Mouse (Mus musculus): ENCODE data around the gene Ocel1. TPM values are rescaled to one million over a fixed set of nuclear protein-coding genes. Genes with fewer than 3 reads are reported as not detected.

The Ocel1 gene
- polyA plus RNA-seq, 1 experiment = 8.3 TPM

DNA sequence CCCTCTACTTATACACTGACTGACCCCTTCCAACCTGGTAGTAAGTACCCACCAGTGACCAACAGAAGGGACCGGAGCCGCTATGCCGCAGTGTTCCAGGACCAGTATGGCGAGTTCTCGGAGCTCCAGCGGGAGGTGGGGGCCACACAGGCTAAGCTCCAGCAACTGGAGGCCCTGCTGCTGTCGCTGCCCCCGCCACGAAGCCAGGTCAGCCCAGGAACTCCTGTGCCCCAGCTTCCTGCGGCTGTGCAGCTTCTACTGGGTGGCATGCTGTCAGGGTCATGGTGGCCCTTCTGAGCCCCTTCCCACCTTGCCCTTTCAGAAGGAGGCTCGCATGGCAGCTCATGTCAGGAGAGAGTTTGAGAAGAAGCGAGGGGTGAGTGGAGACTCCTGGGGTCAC, 1.3 kb downstream of the Ocel1 start:
- Histone ChIP-seq H3K27ac (replicated peaks; ENCODE audit: low read depth, low read length) (no peak overlapping the region), H3K4me1 (ENCODE audit: control insufficient read depth, insufficient read depth, insufficient read length, low read length) (peaks cover 8% of the 10 kb centered on the region; the same call in 1 of the 2 replicates), H3K4me3 (ENCODE audit: insufficient read depth, low read depth, low read length) (no peak overlapping the region)

DNA sequence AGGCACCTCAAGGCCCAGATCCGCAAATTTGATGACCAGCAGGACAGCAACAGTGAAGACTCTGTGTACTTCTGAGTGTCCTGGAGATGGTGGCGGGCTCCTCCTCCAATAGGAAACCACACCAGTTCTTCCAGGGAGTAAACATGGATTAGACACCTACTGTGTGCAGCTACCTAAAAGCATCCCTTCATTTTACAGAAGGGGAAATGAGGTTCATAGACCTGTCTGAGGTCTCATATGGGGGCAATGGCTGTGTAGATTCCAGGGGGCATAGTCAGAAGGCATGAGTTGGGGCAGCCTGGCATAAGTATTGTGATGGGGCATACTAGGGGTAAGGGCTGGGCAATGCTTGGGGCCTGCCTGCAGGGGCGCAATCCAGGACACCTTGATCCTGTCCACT, 1.9 kb downstream of the Ocel1 start:
- Histone ChIP-seq H3K27ac (replicated peaks; ENCODE audit: low read depth, low read length) (no peak overlapping the region), H3K4me3 (ENCODE audit: insufficient read depth, low read depth, low read length) (no peak overlapping the region), H3K4me1 (ENCODE audit: control insufficient read depth, insufficient read depth, insufficient read length, low read length) (peaks cover 6% of the 10 kb centered on the region; the same call in 1 of the 2 replicates)

DNA sequence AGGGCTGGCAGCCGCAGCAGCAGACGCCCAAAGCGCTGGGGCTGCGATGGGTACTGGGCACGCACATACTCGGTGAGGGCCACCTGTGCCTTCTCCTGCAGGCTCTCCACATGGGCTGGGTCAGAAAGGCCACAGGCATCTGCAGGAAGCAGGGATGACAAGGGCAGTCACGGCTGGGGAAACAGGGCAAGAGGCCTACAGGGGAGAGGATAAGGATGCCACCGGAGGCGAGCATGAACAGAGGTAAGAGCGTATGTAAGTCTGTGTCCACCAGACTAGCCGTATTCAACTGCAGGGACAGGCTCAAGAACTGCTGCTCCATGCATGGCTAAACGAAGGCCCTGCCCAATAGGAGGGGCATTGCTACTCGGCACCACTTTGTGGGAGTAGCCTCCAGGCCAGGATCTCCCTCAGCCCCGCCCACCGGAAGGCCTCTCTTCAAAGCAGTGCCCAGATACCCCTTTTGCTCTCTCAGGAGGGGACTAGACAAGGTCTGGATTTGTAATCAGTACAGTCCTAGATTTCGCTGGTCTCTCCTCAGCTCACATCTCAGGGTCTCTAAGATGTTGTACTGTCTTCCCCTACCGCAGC, 3.6 kb downstream of the Ocel1 start:
- H3K27ac ChIP-seq (replicated peaks; ENCODE audit: low read depth, low read length) = no peak overlapping the region
- H3K4me3 ChIP-seq (ENCODE audit: insufficient read depth, low read depth, low read length) = no peak overlapping the region

DNA sequence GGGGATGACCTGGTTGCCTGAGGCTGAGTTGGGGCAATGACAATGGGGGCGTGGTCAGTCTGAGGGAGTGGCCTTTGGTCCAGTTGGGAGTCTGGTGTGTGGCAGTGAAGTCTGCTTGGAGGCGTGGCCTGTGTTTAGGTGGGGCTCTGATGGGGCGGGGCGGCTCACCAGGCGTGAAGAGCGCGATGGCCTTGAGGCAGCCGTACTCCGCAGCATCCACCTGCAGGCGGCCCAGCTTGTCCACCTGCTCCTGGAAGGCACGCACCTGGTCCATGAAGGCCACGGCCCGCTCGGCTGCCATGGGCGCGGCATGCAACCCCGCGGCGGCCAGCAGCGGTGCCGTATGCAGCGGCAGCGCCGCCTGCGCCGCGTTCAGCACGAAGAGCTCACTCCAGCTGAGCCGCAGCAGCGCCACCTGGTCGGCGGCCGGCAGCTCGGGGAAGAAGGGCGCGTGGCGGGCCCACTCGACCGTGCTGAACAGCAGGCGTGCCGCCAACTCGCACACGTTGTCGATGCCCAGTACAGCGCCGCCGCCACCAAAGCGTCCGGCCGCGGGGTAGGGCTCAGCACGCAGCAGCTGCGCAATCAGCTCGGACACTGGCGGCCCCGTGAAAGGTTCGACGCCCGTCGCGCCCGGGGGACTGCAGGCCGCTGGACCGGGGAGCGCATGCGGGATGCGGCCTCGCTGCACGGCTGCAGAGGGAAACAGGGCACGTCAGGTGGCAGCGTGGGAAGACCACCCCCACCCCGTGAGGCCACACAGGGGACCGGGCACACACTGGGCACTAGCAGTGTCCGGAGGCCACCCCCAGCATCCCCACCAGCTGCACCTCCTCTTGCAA, 4.7 kb downstream of the Ocel1 start:
- Histone ChIP-seq H3K4me3 (ENCODE audit: insufficient read depth, low read depth, low read length) (peak overlapping the region; percentile 15; the same call in 1 of the 2 replicates), H3K4me1 (ENCODE audit: control insufficient read depth, insufficient read depth, insufficient read length, low read length) (peaks cover 20% of the 10 kb centered on the region), H3K27ac (replicated peaks; ENCODE audit: low read depth, low read length) (no peak overlapping the region)

More for the DNA sequence above, 3.6 kb downstream of the Ocel1 start:
- peaks cover 17% of the 10 kb centered on the region for H3K4me1 ChIP-seq (ENCODE audit: control insufficient read depth, insufficient read depth, insufficient read length, low read length)

DNA sequence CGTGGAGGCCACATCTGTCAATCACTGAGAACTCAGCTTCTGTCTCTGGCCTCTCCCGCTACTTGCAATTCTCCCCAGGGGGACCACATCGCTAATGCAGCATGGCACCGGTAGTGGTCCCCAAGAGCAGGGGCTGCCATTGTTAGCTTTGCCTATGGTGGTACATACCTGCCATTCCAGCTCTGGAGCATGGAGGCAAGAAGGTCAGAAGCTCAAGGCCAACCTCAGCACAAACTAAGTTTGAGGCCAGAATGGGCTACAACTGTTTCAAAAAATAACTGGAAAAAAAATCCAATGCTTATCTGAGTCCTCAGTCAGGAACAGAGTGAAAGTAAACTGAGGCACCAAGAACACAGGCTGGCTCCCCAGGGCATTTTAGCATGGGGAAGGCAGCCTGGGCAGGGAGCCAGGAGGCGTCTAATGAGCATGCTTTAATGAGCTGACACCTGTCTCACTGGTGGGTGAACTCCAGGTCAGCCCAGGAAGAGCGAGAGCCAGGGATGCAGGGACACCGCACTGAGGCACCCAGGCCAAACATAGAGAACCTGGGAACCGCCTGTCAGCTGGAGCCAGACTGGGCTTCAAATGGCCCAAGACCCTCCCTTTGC, 5.4 kb downstream of the Ocel1 start:
- Histone ChIP-seq H3K4me1 (ENCODE audit: control insufficient read depth, insufficient read depth, insufficient read length, low read length) (peaks cover 20% of the 10 kb centered on the region), H3K4me3 (ENCODE audit: insufficient read depth, low read depth, low read length) (no peak overlapping the region; the same call in 1 of the 2 replicates), H3K27ac (replicated peaks; ENCODE audit: low read depth, low read length) (no peak overlapping the region)

DNA sequence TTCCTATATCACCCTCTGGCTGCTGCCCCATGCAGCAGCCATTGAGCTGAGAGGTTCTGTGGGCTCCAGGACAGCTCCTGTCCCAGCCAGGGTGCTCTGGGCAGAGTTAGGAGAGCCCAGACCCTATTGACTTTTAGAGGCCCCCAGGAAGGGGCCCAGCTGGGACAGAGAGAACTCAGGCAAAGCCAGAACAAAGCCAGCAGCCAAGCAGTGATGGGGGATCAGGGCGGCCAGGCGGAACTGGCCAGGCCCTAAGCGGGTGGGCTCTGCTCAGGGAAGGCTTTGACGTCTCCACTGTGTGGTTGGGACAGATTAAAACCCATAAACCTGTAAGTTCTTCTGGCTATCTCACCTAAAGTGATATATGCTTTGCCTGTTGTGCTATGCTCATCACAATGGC, 7.9 kb downstream of the Ocel1 start:
- peak overlapping the region; percentile 93; the same call in 1 of the 2 replicates for H3K4me3 ChIP-seq (ENCODE audit: insufficient read depth, low read depth, low read length)

DNA sequence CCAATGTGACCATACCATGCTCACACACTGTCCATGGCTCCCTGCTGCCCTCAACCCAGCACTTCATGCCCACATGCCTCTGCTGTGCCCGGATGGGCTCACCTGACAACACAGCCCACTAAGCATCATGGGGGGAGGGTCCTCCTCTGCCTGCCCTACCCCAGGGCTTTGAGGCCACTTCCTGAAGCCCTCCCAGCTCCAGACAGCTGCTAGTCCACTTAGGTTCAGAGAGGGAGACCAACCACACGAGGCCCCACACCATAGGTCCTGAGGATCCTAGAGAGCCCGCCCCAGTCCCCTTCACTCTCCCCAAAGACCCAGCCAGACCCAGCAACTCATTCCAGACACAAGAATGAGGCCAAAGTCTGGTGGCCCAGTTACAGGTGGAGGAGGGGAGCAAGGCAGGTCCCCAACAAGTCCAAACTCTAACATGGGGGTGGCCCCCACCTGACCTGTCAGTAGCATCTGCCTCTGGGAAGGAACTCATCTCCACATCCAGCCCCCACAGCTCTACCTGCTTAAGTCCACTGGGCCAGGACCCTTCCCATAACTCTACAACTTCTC, 8.5 kb downstream of the Ocel1 start:
- Histone ChIP-seq H3K4me1 (ENCODE audit: control insufficient read depth, insufficient read depth, insufficient read length, low read length) (peaks cover 29% of the 10 kb centered on the region), H3K27ac (replicated peaks; ENCODE audit: low read depth, low read length) (no peak overlapping the region), H3K4me3 (ENCODE audit: insufficient read depth, low read depth, low read length) (peak overlapping the region; percentile 93)

More for the DNA sequence above, 7.9 kb downstream of the Ocel1 start:
- Histone ChIP-seq H3K4me1 (ENCODE audit: control insufficient read depth, insufficient read depth, insufficient read length, low read length) (peaks cover 29% of the 10 kb centered on the region), H3K27ac (replicated peaks; ENCODE audit: low read depth, low read length) (no peak overlapping the region)

DNA sequence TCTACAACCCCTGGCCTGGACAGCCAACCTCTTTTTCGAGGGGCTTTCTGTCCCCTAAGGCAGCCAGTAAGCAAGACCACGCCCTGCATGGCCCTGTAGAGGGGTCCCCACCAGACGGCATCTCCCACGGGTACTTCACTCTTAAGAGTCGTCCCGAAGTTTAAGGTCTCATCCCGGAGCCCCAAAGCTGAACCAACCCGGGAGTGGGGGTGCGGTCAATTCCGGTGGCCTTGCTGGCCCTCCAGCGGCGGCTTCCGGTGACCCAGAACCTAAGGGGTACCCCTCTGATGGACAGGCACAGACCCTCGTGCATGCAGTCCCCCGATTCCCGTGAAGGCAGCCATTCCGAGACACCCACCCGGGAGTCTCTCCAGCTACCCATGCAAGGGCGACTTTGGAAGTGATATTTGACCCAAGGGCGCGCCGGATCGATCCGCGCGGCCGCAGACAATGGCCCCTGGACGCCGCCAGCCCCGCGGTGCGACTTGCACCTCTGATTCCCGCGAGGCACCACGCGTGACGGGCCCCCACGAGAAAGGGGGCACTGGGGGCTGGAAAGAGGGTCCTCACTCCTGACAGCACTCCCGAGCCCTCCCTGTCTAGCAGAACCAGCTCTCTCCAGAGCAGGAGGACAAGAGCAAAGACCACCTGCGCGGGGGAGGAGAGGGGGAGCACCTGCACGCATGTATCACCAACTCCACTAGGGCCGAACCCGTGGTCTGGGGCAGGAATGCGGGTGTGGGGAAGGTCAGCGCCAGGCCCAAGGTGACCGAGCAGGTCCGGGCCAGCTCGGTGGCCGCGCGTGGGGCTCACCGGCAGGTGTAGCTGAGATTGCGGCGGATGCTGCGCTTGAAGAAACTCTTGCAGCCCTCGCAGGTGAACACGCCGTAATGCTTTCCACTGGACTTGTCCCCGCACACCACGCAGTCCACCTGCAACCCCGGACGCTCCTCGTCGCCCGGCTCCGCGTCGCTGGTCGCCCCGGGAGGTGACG, 9.4 kb downstream of the Ocel1 start:
- H3K4me1 ChIP-seq (ENCODE audit: control insufficient read depth, insufficient read depth, insufficient read length, low read length) = peaks cover 27% of the 10 kb centered on the region
- H3K4me3 ChIP-seq (ENCODE audit: insufficient read depth, low read depth, low read length) = peak overlapping the region; percentile 93
- H3K27ac ChIP-seq (replicated peaks; ENCODE audit: low read depth, low read length) = peak overlapping the region; percentile 86

DNA sequence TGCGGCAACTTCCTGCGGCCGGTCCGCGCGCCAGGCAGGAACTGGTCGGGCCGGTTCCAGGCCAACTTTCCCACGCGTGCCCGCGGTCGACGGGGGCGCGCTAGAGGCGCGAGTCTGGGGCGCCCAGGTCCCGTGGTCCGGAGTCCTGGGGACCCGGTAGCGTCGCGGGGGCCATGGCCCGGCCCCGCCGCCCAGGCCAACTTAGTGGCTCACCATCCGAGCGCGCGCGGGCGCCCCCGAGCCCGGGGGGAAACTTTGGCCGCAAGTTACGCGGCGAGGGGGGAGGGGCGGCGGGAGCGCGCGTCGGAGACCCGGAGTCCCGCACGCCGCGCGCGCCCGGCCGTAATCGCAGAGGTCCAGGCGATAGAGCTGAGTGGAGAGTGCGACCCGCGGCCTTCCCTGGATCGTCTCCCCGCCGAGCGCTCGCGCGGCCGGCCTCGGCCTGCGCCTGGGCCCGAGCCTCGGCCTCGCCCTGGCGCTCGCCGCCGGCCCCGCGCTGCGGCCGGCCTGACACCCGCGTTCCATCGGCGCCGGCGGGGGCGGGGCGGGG, 10.4 kb downstream of the Ocel1 start, which contains the start of gene Nr2f6:
TSS of gene Nr2f6 (minus strand) at position 540 of the 550 bp plus-strand sequence.
- H3K4me1 ChIP-seq (ENCODE audit: control insufficient read depth, insufficient read depth, insufficient read length, low read length) = peaks cover 24% of the 10 kb centered on the region

DNA sequence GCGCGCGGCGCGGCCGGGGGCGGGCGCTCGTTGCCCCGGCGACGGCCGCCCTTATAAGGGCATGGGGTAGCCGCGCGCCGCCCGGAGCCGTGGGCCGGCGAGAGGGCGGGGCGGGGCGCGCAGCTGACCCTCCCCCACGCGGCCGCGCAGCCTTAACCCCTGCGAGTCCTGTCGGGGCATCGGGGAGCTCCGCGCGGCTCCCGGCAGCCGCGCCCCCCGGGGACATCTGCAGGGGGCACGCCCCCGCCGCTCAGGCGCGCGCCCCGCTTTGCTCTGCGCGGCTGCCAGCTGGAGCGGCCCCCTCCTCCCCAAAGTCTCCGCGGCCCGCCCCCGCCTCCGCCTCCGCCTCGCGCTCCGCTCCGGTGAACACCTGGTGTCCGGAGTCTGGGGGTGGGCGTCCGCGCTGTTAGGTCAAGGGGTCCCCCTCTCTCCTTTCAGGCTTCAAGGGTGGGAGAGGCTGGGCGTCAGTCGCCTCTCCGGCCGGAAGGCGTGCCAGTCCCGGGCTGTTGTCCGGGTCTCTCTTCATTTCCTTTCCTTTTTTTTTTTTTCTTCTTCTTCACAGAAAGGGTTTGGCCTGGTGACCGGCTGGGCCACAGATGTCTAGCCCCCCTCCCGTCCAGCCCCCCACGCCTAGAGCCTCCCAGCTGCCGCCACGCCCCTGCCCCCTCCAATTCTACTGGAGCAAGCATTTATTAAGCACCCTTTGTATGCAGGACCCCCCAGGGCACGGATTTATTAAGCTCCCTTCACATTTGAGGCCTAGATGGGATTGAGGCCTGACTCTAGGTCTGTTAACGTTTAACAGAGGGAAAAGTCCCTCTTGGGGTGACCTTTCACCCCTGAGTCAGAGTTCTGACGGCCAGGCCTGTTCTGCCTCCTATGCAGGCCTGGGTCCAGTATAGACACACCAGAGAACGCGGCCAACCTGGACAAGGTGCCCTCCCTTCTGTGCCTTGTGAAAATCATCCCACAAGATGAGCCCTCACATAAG, 11.2 kb downstream of the Ocel1 start:
- H3K4me1 ChIP-seq (ENCODE audit: control insufficient read depth, insufficient read depth, insufficient read length, low read length) = peaks cover 24% of the 10 kb centered on the region
- peak overlapping the region; percentile 84 for H3K27ac ChIP-seq (replicated peaks; ENCODE audit: low read depth, low read length)
- H3K4me3 ChIP-seq (ENCODE audit: insufficient read depth, low read depth, low read length) = peak overlapping the region; percentile 82

More for the DNA sequence above, 10.4 kb downstream of the Ocel1 start, which contains the start of gene Nr2f6:
- Histone ChIP-seq H3K27ac (replicated peaks; ENCODE audit: low read depth, low read length) (peak within 1 kb of the TSS; percentile 86), H3K4me3 (ENCODE audit: insufficient read depth, low read depth, low read length) (peak within 1 kb of the TSS; percentile 93)

DNA sequence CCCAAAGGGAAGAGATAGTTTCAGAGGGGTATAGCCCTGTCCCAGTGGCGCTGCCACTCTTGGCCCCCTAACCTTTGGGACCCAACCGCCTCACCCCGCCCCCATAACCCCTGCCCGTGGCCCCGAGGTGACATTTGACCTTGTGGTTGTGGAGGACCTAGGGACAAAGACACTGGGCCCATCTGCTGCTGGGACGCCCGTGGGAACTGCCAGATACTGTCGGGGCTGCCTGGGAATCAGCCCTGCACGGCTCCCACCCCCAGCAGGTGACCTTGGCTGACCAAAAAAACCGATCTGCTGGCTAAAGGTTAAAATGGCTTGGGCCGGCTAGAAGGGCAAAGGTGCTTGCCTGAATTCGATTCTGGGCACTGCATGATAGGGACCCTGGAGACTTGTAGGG, 12.3 kb downstream of the Ocel1 start:
- peak overlapping the region; percentile 84 for H3K27ac ChIP-seq (replicated peaks; ENCODE audit: low read depth, low read length)
- no peak overlapping the region for H3K4me3 ChIP-seq (ENCODE audit: insufficient read depth, low read depth, low read length)
- peaks cover 22% of the 10 kb centered on the region for H3K4me1 ChIP-seq (ENCODE audit: control insufficient read depth, insufficient read depth, insufficient read length, low read length)

DNA sequence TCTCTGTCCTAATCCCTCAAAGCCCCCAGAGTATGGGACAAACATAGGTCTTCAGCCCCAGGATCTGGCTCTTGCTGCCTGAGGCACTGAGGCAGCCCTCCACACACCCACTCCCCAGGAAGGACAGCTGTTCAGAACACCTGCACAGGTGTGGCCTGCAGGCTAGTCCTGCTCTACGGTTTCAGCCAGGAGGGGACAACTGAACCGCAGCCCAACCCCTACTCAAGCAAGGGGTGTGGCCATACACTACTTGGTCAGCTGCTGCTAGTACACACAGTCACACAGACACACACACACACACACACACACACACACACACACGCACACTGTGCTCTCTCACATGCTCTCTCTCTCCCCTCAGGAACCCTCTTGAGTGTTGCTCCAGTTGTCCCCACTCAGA, 12.8 kb downstream of the Ocel1 start:
- peak overlapping the region; percentile 84 for H3K27ac ChIP-seq (replicated peaks; ENCODE audit: low read depth, low read length)
- H3K4me1 ChIP-seq (ENCODE audit: control insufficient read depth, insufficient read depth, insufficient read length, low read length) = peaks cover 21% of the 10 kb centered on the region
- H3K4me3 ChIP-seq (ENCODE audit: insufficient read depth, low read depth, low read length) = no peak overlapping the region
